Mouse (Mus musculus): ENCODE results near the gene Wdr78. TPM values are rescaled to one million over a fixed set of nuclear protein-coding genes. Genes with fewer than 3 reads are reported as not detected.

Wdr78 gene
- total RNA-seq, 2 experiments from 2014 or later, result 0.74 to 0.86 TPM

DNA sequence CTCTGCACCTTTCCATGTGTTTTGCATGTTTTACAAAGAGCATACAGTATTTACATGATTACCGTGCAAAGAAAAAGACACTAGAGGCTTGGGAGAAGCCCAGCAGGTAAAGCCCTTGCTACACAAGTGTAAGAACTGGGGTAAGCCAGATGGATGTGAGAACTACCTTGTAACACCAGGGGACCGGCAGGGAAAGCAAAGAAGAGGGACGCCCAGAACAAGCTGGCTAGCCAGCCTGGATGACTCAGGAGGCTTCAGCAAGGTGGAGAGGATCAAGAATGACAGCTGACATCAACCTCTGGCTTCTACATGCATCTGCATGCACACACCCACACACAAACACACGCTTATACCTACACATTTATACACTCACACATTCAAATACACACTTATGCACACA is 124.3 kb downstream of the Wdr78 start:
- DNase-seq, result no peak
- intact Hi-C loops (cut with DNase I; ENCODE audit: low total_unique reads), result no loop called here

DNA sequence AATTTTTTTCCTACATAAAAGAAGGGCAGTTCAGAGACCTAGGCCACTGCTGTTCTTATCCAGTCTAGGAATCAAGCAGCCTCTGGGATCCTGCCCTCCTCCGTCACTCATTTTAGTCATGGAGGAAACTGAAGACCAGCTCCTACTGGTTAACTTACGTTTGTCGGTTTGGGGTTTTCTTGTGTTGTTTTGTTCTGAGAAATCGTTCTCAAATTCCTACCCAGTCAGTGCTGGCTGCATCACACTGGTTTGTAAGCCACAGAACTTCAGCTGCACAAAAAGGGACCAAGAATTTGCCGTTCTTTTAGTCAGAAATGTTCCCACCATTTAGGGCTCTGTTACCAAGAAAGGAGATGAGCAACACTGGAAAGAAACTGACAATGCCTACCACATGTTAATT is 125.0 kb downstream of the Wdr78 start:
- intact Hi-C loops (cut with DNase I; ENCODE audit: low total_unique reads), result loop anchor here (5.0 kb wide), 1 partner anchor 153 kb away; no protein-coding TSS in a partner anchor
- no peak for DNase-seq

DNA sequence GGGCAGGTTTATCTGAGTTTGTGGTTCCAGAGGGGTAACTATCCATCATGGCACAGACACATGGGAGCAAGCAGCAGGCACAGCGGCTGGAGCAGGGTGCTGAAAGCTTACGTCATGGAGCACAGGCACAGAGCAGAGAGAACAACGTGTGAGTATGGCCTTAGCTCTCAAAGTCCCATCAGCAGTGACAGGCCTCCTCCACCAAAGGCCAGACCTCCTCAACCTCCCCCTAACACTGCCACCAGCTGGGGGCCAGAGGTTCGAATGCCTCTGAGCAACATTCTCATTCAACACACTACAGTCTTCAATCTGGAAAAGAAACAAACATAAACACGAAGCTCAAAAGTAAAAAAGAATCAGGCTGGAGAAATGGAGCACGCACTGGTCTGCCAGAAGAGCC is 125.8 kb downstream of the Wdr78 start:
- intact Hi-C loops (cut with DNase I; ENCODE audit: low total_unique reads), result loop anchor here (5.0 kb wide), 1 partner anchor 154 kb away; no protein-coding TSS in a partner anchor
- DNase-seq, result no peak

Other genes starting within 250 kb of the Wdr78 start
- gene Tctex1d1, start 135.9 kb downstream of the Wdr78 start, total RNA-seq (2021), result not detected
- not detected for gene Insl5, start 87.7 kb downstream of the Wdr78 start, total RNA-seq (2021)
- gene Mier1, start 165 bp downstream of the Wdr78 start, total RNA-seq (2021), result 10 to 100 TPM; 21.8 to 22.3 TPM
- 1 to 10 TPM; 3.2 to 5.0 TPM for gene Slc35d1, start 100.6 kb upstream of the Wdr78 start, total RNA-seq (2021)
- not detected for gene 4921539E11Rik, start 176.3 kb upstream of the Wdr78 start, total RNA-seq (2021)
- gene Oma1, start 199.3 kb upstream of the Wdr78 start, total RNA-seq (2021), result 10 to 100 TPM; 20.4 to 21.1 TPM